Mouse (Mus musculus) testis, postnatal 14 days (tissue): ENCODE measurements around the gene Spem2.

ENCODE experiments used
- DNase-seq: peaks from one replicate; pipeline ENCODE4 v3.0.0; 2021; ENCODE audit warnings: low spot score

The Spem2 gene

GRCm38 (mm10) chr11:69799394-69800137 is 18.7 kb downstream of the Spem2 start:
- no peak for DNase-seq

GRCm38 (mm10) chr11:69797924-69798323 is 20.3 kb downstream of the Spem2 start:
- no peak for DNase-seq

- no peak for DNase-seq
These were observed 22.3 kb downstream of the Spem2 start for GRCm38 (mm10) chr11:69795983-69796435.

GRCm38 (mm10) chr11:69795168-69795982 is 22.9 kb downstream of the Spem2 start, which contains the start of gene Chrnb1:
TSS of gene Chrnb1 (minus strand) at chr11:69795943.
- peak; percentile 97 for DNase-seq

GRCm38 (mm10) chr11:69793429-69793828 is 24.8 kb downstream of the Spem2 start:
- no peak for DNase-seq

DNA sequence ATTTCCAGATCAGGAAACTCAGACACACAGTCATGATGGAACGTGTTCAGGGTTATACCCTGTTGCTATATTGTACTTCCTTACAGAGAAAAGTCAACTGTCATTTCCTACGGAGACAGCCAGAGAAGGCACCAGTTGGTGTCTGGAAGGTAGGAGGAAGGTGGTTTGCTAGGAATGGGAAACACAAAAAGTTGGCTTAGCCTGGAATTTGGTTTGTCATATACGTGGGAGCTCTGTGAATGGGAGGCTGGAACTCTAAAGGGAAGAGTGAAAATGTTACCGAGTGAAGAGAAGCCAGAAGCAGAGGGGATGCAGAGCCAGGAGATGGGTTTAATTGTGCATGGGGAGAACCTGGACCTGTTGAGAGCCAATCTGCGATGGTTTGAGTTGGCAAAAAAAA is 26.8 kb downstream of the Spem2 start:
- DNase-seq: no peak

GRCm38 (mm10) chr11:69789431-69789830 is 28.8 kb downstream of the Spem2 start:
- no peak for DNase-seq

GRCm38 (mm10) chr11:69787306-69787705 is 31.0 kb downstream of the Spem2 start:
- DNase-seq: no peak

DNA sequence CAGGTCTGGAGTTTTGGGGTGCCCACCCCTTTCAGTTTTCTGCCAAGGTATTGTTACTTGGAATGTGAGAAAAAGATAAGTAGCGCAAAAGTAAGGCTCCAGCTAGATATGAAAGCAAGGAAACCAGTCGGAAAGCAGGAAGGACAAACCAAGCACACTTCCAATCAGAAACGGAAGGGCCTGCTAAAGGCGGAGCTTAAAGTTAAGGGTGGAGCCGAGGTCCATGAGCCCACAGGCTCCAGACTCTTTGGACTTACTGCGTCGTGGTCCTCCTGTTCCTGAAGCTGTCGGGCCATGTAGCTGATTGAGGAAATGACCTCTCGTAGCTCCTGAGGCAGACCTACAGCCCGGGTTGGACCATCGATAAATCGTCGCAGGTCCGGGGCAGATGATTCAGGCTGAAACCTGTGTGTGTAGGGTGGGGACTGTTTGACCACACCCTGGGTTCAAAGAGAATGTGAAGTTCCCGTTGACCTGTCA is 33.4 kb downstream of the Spem2 start:
- DNase-seq: no peak

DNA sequence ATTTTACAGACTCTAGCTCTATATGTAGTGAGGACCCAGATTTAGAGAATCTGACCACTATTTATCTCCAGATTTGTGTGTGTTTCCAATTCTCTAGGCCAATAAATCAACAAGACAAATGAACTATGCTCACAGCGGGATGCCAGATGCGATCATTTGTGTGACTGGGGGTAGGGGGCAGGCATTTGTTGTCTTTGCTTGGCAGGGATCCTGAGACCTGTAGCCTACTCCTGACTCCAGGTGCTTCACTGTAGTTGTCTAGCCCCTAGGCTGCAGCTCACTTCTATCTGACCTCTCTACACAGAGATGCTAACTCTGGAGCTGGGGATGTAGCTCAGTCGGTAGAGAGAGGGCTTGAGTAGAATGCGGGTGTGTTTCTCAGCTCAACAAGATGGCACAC is 36.4 kb downstream of the Spem2 start:
- DNase-seq: no peak

- no peak for DNase-seq
These were observed 39.3 kb downstream of the Spem2 start for GRCm38 (mm10) chr11:69778985-69779384.

- DNase-seq: no peak
These were observed 39.8 kb downstream of the Spem2 start for GRCm38 (mm10) chr11:69778258-69778982.

DNA sequence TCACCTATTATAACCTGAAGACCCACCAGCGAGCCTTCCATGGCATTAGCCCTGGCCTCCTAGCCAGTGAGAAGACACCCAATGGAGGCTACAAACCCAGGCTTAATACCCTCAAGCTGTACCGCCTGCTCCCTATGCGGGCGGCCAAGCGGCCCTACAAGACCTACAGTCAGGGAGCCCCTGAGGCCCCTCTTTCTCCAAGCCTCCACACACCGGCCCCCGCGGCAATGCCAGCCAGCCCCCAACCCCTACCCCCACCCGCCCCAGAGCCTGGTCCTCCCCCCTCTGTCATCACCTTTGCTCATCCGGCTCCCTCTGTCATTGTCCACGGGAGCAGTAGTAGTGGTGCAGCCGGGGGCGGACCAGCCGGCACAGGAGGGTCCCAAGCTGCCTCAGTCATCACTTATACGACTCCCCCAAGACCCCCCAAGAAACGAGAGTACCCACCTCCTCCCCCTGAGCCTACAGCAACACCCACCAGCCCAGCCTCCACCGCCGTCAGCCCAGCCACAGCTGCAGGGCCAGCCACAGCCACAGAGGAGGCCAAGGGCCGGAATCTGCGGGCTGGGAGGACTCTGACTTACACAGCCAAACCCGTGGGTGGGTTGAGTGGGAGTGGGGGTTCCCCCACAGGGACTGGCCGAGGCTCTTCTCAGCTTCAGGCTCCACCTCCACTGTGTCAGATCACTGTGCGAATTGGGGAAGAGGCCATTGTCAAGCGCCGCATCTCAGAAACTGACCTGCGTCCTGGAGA is 40.6 kb downstream of the Spem2 start:
- DNase-seq: no peak

DNA sequence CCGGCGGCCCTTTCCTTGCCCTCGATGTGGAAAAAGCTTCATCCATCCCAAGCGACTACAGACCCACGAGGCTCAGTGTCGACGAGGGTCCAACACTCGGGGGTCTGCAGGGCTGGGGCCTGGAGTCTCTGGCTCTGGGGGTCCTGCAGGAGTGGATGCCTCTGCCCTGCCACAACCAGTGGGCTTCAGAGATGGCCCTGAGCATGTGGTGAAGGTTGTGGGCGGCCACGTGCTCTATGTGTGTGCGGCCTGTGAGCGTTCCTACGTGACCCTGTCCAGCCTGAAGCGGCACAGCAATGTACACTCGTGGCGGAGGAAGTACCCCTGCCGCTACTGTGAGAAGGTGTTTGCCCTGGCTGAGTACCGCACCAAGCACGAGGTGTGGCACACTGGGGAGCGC is 41.8 kb downstream of the Spem2 start:
- DNase-seq: no peak

GRCm38 (mm10) chr11:69775716-69776115 is 42.5 kb downstream of the Spem2 start:
- no peak for DNase-seq

GRCm38 (mm10) chr11:69774961-69775360 is 43.3 kb downstream of the Spem2 start:
- DNase-seq: no peak

DNA sequence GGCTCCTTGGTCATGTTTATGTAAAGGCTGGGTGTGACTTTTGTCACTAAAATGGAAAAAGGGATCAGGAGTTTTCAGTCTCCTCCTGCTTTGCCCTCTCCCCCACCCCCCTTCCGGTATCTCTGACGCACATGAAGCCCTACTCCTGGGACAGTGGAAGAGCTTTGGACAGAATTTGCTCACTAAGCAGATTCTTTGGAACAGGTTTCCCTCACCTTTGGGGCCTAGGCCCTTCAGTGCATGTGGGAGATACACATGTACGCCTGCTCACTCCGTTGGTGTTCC is 50.7 kb downstream of the Spem2 start:
- no peak for DNase-seq

- DNase-seq: no peak
These were observed 51.2 kb downstream of the Spem2 start for GRCm38 (mm10) chr11:69766872-69767624.
